Mouse (Mus musculus): ENCODE data around the gene Hhat. TPM values are rescaled to one million over a fixed set of nuclear protein-coding genes. Genes with fewer than 3 reads are reported as not detected.
A peak's percentile ranks its signal among the peaks of the same experiment; 100 is the strongest.

Hhat gene
- 1.1 TPM in 2 replicates for total RNA-seq (2015)
- 0.99 and 2.6 TPM in 2 replicates for total RNA-seq (2017)

- peak; percentile 95 for ATAC-seq (ENCODE audit: poor library complexity, severe bottlenecking)
These were observed at the start of gene Hhat for GRCm38 (mm10) chr1:192770495-192771331. TSS of gene Hhat (minus strand) at chr1:192771223.

DNA sequence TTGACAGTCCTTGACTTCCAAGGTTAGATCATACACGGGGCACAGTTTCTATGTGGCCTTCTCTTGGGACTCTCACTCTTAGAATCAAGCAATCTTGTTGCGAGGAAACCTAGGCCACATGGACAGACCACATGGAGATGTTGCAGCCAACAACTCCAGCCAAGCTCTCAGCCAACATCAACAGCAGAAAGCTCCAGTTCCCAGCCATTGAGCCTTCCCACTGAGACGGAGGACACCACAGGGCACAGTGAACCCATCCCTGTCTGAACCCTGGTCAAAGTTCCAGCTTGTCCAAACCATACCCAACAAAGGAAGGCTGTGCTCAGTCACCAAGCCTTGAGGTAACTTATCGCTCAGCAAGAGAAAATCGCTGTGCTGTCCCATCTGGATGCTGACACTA, 47.3 kb upstream of the Hhat start:
- no peak for ATAC-seq (ENCODE audit: poor library complexity, severe bottlenecking)

GRCm38 (mm10) chr1:192815789-192816188, 44.8 kb upstream of the Hhat start:
- ATAC-seq (ENCODE audit: poor library complexity, severe bottlenecking), result no peak

GRCm38 (mm10) chr1:192814700-192815099, 43.7 kb upstream of the Hhat start:
- ATAC-seq (ENCODE audit: poor library complexity, severe bottlenecking), result no peak

GRCm38 (mm10) chr1:192812758-192813157, 41.7 kb upstream of the Hhat start:
- ATAC-seq (ENCODE audit: poor library complexity, severe bottlenecking), result no peak

GRCm38 (mm10) chr1:192812290-192812689, 41.3 kb upstream of the Hhat start:
- no peak for ATAC-seq (ENCODE audit: poor library complexity, severe bottlenecking)

DNA sequence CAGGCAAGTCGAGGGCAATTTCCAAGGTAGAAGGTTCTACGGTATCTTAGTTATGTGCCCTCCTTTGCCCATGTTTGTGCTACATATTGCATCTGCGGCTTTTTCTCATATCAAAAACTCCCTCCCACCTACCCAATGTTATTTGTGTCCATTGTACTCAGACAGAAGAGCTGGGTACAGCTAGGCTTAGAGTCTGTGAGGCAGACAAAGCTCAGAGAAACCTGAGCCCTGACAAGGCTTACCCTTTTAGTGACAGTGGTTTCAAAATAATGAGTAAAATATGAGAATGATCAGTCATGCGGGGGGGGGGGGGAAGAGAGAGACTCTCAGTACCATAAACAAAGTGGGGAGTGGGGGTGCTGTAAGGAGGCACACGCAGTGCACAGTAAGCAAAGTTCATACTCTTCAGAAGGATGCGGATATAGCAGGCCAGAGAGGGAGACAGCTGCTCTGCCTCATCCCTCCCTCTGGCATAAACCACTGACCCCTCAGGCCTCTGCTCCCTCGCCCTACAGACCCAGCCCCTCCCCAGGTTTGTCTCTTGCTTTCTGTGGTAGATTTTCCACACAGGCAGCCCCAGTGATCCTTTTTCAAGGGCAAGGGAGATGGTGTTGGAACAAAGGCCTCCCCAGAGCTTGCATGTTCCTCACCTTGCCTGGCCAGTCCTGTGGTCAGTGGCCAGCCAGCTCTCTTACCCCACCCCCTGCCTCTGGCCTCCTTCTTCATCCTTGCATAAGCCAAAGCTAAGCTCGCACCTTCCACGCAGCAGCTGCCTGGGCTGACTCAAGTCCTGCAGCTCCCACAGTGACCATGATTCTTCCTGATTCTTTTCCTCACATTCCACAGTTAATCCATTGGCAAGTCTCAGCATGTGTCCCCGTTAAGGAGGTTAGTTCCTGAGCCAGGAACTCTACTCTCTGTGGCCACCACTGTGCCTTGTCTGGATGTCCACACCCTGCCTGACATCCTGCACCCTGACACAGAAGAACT, 35.4 kb upstream of the Hhat start:
- ATAC-seq (ENCODE audit: poor library complexity, severe bottlenecking), result no peak

GRCm38 (mm10) chr1:192800338-192800737, 29.3 kb upstream of the Hhat start:
- no peak for ATAC-seq (ENCODE audit: poor library complexity, severe bottlenecking)

DNA sequence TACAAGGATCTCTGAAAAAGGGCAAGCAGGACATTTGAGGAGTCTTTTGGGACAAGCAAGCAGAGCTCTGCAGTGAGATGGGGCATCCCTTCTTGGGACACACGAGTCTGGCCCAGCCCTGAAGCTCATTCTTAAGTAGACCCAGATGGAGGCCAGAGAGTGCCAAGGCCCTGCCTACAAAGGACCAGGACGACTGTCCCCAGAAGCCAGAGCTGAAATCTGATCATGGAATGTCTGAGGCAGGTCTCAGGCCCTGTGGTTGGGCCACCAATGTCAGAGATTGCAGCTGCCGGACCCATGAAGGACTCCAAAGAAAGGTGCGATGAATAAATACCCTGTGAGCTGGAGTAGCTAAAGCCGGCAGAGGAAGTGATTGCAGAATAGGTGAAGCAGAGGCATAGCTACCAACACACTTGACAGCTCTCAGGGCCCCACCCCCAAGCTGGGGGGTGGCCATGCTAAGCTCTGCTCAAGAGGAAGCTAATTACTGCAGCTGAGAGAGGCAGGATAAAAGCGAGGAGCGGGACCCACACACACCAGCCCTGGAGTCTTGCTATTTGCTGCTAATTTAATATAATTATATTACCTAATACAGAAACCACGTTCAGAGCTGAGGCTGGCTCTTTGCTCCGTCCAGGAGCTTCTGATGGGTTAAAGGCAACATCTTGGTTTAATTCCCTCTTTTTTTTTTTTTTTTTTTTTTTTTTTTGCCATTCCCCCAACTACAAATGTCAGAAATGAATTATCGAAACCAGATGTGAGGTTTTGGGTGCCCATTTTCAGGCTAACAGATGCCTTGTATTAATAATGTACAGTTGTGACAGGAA, 28.4 kb upstream of the Hhat start:
- ATAC-seq (ENCODE audit: poor library complexity, severe bottlenecking), result peak; percentile 34; the same call in 1 of the 2 replicates

GRCm38 (mm10) chr1:192798212-192799164, 27.5 kb upstream of the Hhat start:
- ATAC-seq (ENCODE audit: poor library complexity, severe bottlenecking), result no peak

DNA sequence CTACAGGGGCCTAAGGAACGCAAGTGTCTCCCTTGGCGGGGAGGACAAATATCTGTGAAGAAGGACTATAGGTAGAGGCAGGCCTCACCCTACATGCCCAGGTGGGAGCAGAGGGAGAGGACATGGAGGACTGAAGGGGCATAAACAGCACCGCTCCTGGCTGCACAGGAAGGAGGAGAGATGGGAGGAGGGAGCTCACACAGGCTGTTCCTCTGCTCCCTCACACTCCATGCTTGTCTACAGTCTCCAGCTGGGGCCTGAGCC, 25.9 kb upstream of the Hhat start:
- ATAC-seq (ENCODE audit: poor library complexity, severe bottlenecking), result no peak

DNA sequence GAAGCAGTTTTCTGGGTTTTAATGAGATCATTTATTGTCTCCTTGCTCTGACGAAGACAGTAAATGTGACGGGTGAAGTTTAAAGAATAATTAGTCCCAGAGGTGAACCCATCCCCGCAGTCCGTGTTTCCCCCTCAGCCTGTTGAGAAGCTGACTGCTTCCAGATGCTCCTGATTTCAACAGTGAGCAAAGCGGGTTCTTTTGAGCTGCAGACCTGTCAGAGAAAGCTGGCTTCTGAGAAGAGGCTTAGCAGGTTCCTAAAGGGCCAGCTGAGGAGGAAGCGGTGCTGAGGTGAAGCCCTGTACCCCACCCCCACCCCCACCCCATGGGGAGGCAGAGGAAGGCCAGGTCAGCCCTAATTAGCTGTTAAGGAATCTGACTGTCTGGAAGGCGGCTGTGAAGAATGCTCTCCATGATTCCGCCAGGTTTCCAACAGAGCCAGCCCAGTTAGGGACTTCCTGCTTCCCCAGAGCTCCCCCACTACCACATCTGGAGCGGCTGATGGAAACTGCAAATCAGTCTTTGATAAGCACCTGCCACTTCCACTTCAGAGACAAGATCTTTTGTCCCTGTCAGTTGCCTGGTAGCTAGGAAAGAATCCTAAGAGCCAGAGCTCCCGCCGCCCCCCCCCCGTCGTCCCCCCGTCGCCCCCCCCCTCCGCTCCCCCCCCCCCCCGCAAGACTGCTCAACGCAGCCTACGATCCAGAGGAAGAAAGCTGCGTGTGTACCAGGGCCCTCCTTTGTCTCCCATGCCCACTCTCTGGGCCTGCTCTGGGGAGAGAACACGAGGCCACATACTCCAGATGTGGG, 25.4 kb upstream of the Hhat start:
- ATAC-seq (ENCODE audit: poor library complexity, severe bottlenecking), result no peak

GRCm38 (mm10) chr1:192794957-192795745, 24.1 kb upstream of the Hhat start:
- 0 out of 2 replicates have a peak, but pooled peaks have one; percentile 16 for ATAC-seq (ENCODE audit: poor library complexity, severe bottlenecking)

- ATAC-seq (ENCODE audit: poor library complexity, severe bottlenecking), result no peak
These were observed 20.9 kb upstream of the Hhat start for GRCm38 (mm10) chr1:192791897-192792361.

DNA sequence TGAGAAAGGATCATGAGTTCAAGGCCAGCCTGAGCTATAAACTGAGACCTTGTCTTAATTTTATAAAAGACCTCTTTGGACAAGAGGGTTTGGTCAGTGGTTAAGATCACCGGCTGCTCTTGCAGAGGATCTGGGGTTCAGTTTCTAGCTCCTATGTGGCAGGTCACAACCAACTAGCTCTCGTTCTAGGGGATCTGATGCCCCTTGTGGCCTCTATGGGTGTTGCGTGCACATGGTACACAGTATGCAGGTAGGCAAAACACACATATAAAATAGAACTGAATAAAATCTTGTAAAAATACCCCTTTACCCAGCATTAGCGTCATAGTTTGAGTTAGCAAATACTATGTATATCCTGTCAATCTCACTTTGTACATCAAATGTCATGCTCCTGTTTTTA, 19.4 kb upstream of the Hhat start:
- peak; percentile 41 for ATAC-seq (ENCODE audit: poor library complexity, severe bottlenecking)

- no peak for ATAC-seq (ENCODE audit: poor library complexity, severe bottlenecking)
These were observed 18.8 kb upstream of the Hhat start for GRCm38 (mm10) chr1:192789828-192790227.

GRCm38 (mm10) chr1:192789111-192789522, 18.1 kb upstream of the Hhat start:
- no peak for ATAC-seq (ENCODE audit: poor library complexity, severe bottlenecking)

- ATAC-seq (ENCODE audit: poor library complexity, severe bottlenecking), result no peak
These were observed 15.2 kb upstream of the Hhat start for GRCm38 (mm10) chr1:192786194-192786593.

Data from megakaryocyte, adult 5-6 weeks (primary cell).